Mouse (Mus musculus): ENCODE results near the gene Zfp119b. TPM values are rescaled to one million over a fixed set of nuclear protein-coding genes. Genes with fewer than 3 reads are reported as not detected.
A peak's percentile ranks its signal among the peaks of the same experiment; 100 is the strongest.

Zfp119b gene
- 3.1 and 4.3 TPM in 2 replicates for polyA plus RNA-seq (2016; fragmentation: Nextera tagmentation; extraction: Ambion mirVana)

DNA sequence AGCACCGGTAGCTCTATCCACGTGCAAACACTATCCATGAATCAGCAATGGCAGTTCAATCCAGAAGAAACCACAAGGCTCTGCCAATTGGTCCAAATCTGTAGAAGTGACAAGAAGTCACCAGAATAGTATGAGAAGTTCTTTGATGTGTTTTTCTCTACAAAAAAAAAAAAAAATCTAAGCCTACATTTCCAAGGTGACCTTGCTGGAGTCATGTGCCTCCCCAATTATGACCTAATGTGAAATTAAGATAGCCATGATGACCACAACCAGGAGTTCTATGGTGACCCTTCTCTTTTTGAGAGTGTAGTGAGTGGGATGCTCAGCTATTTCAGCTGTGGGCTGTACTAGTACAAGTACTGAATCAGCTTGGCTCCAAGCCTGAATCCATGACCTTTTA is at the start of gene Zfp119b:
TSS of gene Zfp119b (minus strand) at position 101 of the 400 bp plus-strand sequence.
- no peaks in the 10 kb centered on the region for H3K36me3 ChIP-seq
- no peaks in the 10 kb centered on the region for H3K9me3 ChIP-seq (replicated peaks)
- no peak within 1 kb of the TSS for H3K27ac ChIP-seq (ENCODE audit: poor library complexity, severe bottlenecking)
- no peaks in the 10 kb centered on the region for H3K4me1 ChIP-seq (replicated peaks)
- H3K4me2 ChIP-seq, result no peak within 1 kb of the TSS
- no peak within 1 kb of the TSS for H3K9ac ChIP-seq
- peaks cover 22% of the 10 kb centered on the region for H3K27me3 ChIP-seq (replicated peaks)
- H3K4me3 ChIP-seq, result no peak within 1 kb of the TSS
- 86% methylated on average over 2 of the region's 2 CpGs for WGBS
- ATAC-seq (ENCODE audit: insufficient number of reproducible peaks, low FRiP score), result no peak

DNA sequence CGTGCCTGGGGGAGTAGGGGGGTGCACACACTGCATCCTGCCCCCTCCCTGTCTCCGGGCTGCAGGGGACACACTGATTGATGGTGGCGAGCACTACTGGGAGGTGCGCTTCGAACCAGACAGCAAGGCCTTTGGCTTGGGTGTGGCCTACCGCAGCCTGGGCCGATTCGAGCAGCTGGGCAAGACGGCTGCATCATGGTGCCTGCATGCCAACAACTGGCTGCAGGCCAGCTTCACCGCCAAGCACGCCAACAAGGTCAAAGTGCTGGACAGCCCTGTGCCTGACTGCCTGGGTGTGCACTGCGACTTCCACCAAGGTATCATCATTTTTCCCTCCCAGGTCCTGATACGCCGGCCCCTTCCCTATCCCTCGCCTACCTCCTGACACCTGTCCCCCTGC is 46.7 kb upstream of the Zfp119b start:
- H3K4me3 ChIP-seq, result no peak overlapping the region
- peaks cover 11% of the 10 kb centered on the region for H3K27me3 ChIP-seq (replicated peaks)
- no peak for ATAC-seq (ENCODE audit: insufficient number of reproducible peaks, low FRiP score)
- H3K27ac ChIP-seq (ENCODE audit: poor library complexity, severe bottlenecking), result no peak overlapping the region
- H3K4me1 ChIP-seq (replicated peaks), result no peaks in the 10 kb centered on the region
- 81% methylated on average over 15 of the region's 15 CpGs for WGBS
- H3K9ac ChIP-seq, result no peak overlapping the region
- H3K4me2 ChIP-seq, result no peak overlapping the region
- no peaks in the 10 kb centered on the region for H3K9me3 ChIP-seq (replicated peaks)
- 0 out of 2 replicates have a peak, but pooled peaks cover 3% of the 10 kb centered on the region for H3K36me3 ChIP-seq

DNA sequence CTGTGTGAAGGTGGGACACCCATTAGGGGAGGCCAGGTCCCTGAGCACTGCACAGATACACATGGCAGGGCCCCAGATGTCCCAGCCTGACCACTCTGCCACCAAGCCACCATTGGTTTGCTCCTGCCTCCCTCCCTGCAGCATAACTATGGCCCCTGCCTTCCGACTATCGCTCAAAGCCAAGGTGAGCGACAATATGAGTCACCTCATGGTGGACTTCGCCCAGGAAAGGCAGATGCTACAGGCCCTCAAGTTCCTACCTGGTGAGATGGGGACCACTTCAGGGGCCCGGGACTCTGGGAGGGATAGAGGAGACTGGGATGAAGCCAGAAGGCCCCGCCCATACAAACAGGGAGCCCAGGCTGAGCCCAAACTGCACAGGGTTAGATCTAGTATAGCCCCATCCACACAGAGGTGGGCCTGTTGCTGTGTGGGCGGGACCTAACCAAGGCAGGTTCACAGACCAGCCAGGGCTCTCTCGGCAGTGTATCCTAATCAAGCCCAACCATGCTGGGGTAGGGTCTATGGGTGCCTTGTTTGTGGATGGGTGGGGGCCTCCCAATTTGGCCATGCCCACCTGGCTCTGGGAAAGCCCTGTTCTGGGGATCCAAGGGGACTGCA is 41.1 kb upstream of the Zfp119b start:
- H3K4me3 ChIP-seq, result no peak overlapping the region
- H3K4me1 ChIP-seq (replicated peaks), result no peaks in the 10 kb centered on the region
- H3K9ac ChIP-seq, result no peak overlapping the region
- H3K36me3 ChIP-seq, result no peaks in the 10 kb centered on the region
- no peaks in the 10 kb centered on the region for H3K9me3 ChIP-seq (replicated peaks)
- no peak overlapping the region for H3K27ac ChIP-seq (ENCODE audit: poor library complexity, severe bottlenecking)
- 73% methylated on average over 8 of the region's 8 CpGs for WGBS
- H3K27me3 ChIP-seq (replicated peaks), result peaks cover 33% of the 10 kb centered on the region
- no peak overlapping the region for H3K4me2 ChIP-seq
- peak; percentile 19; the same call in 1 of the 2 replicates for ATAC-seq (ENCODE audit: insufficient number of reproducible peaks, low FRiP score)

DNA sequence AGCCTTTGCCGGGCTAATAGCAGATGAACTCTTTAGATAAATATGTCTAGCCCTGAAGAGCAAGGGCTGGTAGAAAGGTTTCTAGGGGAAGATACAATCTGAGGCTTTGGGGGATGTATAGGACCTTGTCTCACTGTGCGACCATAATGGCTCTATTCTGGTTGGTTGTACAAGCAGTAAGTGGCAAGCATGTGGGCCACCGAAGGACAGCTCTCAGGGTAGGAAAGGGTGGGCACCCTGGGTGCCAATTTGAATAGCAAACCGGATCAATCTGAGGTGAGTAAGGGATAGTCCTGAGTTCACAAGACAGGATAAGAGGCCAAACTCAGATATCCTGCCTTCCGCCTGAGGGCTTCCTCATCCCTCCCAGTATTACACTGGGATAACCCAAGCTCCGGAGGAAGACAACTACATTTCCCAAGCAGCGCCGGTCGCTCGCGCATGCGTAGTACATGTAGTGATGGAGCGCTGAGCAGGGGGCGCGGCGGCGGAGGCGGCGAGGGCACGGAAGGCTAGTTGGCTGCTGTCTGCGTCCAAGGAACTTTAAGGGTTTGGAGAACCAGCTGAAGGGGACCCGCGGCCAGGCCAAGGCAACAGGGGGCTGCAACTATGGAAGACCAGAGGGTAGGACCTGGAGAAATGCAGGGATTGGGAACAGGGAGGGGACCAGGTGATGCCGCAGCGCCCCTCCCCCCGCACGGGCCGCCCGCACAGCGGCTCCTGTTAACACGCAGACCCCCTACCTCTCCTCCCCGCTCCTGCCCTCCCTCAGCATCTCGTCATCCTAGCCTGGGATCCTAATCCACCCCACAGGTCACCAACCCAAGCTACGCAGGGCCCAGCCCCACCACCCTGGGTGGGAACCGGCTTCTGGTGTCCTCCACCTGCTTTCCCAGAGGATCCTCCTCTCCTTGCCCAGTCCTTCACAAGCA is 37.0 kb upstream of the Zfp119b start, which contains the start of gene Fsd1:
TSS of gene Fsd1 (plus strand) at position 480 of the 932 bp plus-strand sequence.
- H3K27ac ChIP-seq (ENCODE audit: poor library complexity, severe bottlenecking), result no peak within 1 kb of the TSS
- H3K9ac ChIP-seq, result 0 out of 2 replicates have a peak within 1 kb of the TSS, but pooled peaks have one; percentile 41
- peak within 1 kb of the TSS; percentile 71 for H3K4me2 ChIP-seq
- 8% methylated on average over 35 of the region's 35 CpGs for WGBS
- 0 out of 2 replicates have a peak, but pooled peaks cover 4% of the 10 kb centered on the region for H3K9me3 ChIP-seq (replicated peaks)
- H3K4me3 ChIP-seq, result peak within 1 kb of the TSS; percentile 47
- H3K36me3 ChIP-seq, result no peaks in the 10 kb centered on the region
- H3K27me3 ChIP-seq (replicated peaks), result peaks cover 33% of the 10 kb centered on the region
- no peak; the same call in 1 of the 2 replicates for ATAC-seq (ENCODE audit: insufficient number of reproducible peaks, low FRiP score)
- H3K4me1 ChIP-seq (replicated peaks), result no peaks in the 10 kb centered on the region

DNA sequence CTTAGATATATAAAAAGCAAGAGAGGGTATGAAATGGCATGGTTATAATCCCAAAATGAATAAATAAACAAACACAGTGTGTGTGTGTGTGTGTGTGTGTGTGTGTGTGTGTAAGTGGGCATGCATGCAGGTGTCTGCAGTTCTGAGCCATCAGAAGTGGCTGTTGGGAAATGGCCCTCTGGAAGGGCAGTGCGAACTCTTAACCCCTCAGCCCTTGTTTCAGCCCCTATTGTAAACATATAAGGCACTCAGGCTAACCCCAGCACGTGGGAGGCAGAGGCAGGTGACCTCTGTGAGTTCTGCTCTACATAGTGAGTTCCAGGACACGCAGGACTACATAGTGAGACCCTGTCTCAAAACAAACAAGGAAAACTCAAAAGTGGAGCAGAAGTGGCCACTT is 28.0 kb upstream of the Zfp119b start:
- Histone ChIP-seq H3K9me3 (replicated peaks) (no peaks in the 10 kb centered on the region), H3K4me3 (no peak overlapping the region), H3K4me1 (replicated peaks) (peaks cover 6% of the 10 kb centered on the region; the same call in 1 of the 2 replicates), H3K27me3 (replicated peaks) (peaks cover 16% of the 10 kb centered on the region), H3K4me2 (no peak overlapping the region), H3K27ac (ENCODE audit: poor library complexity, severe bottlenecking) (no peak overlapping the region), H3K9ac (no peak overlapping the region), H3K36me3 (no peaks in the 10 kb centered on the region)
- 52% methylated on average over 3 of the region's 3 CpGs for WGBS
- ATAC-seq (ENCODE audit: insufficient number of reproducible peaks, low FRiP score), result no peak

DNA sequence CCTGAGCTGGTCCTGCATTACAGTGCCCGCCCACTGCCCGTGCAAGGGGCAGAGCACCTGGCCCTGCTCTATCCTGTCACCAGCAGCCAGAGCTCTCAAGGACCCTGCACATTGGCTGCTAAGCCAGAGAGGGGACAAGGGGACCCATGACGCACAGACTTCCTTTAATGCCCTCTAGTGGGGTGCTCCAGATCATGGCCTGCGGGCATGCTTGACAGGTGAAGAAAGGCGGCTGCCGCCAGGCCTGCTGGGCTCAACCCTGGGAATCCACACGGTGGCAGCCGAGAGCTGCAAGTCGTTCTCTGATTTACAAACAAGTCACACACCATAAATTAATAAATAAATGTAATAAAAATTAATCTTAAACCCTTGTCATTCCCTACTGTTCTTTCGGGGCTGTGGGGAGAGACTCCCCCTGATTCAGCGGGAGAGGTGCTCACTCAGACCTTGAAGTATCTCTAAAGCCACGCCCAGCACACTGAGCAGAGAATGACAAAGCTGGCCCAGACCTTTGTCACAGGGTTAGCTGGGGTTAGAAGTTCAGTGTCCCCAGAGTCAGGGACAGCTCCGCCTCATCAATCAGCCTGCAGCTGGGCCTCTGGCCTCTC is 27.1 kb upstream of the Zfp119b start:
- Histone ChIP-seq H3K4me2 (peak overlapping the region; percentile 23; the same call in 1 of the 2 replicates), H3K27ac (ENCODE audit: poor library complexity, severe bottlenecking) (no peak overlapping the region), H3K36me3 (no peaks in the 10 kb centered on the region), H3K27me3 (replicated peaks) (peaks cover 23% of the 10 kb centered on the region), H3K4me1 (replicated peaks) (peaks cover 9% of the 10 kb centered on the region; the same call in 1 of the 2 replicates), H3K9ac (no peak overlapping the region), H3K4me3 (no peak overlapping the region), H3K9me3 (replicated peaks) (no peaks in the 10 kb centered on the region)
- ATAC-seq (ENCODE audit: insufficient number of reproducible peaks, low FRiP score), result peak; percentile 57
- WGBS, result 19% methylated on average over 13 of the region's 13 CpGs

DNA sequence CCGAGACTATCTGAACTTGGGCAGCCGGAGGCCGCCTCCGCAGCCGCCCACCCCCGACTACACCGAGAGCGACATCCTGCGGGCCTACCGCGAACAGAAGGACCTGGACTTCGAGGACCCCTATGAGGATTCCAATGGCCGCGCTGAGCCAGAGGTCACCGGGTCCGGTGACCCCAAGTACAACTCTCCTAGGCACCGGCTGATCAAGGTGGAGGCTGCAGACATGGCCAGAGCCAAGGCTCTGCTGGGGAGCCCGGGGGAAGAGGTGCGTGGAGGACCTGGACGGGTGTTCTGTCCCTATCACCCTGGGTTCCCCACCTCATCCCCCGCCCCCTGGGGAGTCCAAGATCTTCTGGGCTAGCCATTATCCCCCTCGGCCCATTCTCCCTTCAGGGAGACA is 22.2 kb upstream of the Zfp119b start:
- H3K4me3 ChIP-seq, result peak overlapping the region; percentile 58

DNA sequence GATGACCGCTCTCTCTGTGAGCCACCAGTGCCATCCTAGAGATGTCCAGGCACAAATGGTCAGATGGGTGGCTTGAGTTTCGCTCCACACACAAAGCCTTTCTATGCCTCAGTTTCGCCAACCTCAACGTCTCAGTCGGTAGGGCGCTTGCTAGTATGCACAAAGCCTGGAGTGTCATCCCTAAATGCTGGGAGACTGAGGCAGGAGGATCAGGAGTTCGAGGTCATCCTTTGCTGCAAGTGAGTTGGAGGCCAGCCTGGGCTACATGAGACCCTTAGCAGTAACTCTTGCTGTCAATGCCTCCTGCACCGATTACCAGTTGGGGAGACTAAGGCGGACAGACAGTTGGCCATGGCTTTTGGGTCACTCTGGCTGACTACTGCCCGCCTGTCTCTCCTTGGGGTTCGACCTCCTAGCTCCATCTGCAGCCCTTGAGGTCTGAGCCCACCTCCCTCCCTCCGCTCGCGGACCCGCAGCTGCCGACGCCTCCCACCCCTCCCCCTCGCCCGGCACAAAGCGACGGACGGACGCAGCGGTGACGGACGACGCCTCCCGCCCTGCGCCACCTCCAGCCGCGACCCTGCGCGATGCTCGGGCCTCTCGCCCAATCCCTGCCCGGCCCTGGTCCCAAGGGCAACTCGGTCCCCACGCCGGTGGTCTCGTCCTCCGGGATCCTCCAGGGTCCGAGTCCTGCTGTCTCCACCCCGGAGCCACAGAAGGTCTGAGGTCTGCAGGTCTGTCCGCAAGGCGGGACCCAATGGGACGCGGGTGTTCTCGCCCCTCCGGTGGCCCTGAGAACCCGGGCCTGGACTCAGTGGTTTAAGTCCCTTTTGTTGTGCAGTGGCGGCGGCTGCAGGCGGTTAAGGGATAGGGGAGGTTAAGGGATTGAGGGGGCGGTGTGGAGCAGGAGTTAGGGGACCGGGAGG is 20.9 kb upstream of the Zfp119b start, which contains the start of gene Shd:
TSS of gene Shd (plus strand) at position 502 of the 926 bp plus-strand sequence.
- Histone ChIP-seq H3K4me2 (peak within 1 kb of the TSS; percentile 96), H3K4me3 (peak within 1 kb of the TSS; percentile 58), H3K4me1 (replicated peaks) (peaks cover 37% of the 10 kb centered on the region), H3K27me3 (replicated peaks) (peaks cover 30% of the 10 kb centered on the region), H3K36me3 (peaks cover 25% of the 10 kb centered on the region), H3K9me3 (replicated peaks) (no peaks in the 10 kb centered on the region), H3K27ac (ENCODE audit: poor library complexity, severe bottlenecking) (no peak within 1 kb of the TSS), H3K9ac (peak within 1 kb of the TSS; percentile 76)
- ATAC-seq (ENCODE audit: insufficient number of reproducible peaks, low FRiP score), result peak; percentile 54; the same call in 1 of the 2 replicates
- 9% methylated on average over 54 of the region's 55 CpGs for WGBS

More for the DNA sequence above, 22.2 kb upstream of the Zfp119b start:
- WGBS, result 28% methylated on average over 22 of the region's 22 CpGs
- Histone ChIP-seq H3K9ac (peak overlapping the region; percentile 76), H3K4me2 (peak overlapping the region; percentile 96), H3K36me3 (peaks cover 15% of the 10 kb centered on the region), H3K27ac (ENCODE audit: poor library complexity, severe bottlenecking) (no peak overlapping the region), H3K4me1 (replicated peaks) (peaks cover 39% of the 10 kb centered on the region), H3K9me3 (replicated peaks) (no peaks in the 10 kb centered on the region), H3K27me3 (replicated peaks) (peaks cover 30% of the 10 kb centered on the region)
- no peak for ATAC-seq (ENCODE audit: insufficient number of reproducible peaks, low FRiP score)

DNA sequence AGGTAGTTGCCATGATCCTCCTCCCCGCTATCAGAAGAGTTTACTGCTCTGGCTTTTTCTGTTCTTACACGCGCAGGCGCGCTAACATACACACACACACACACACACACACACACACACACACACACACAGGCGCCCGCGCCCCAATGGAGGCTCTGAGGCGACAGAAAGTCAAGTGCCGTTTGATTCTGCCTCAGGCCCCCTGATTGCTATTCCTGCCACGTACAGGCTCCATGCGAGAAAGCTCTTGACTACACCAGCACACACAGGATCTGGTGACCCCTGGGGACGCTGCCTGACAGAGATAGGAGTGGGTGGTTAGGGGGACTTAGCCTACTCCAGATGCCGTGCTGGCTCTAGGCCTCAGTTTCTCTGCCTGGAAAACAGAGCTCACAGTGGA is 20.3 kb upstream of the Zfp119b start:
- H3K36me3 ChIP-seq, result peaks cover 32% of the 10 kb centered on the region
- H3K27ac ChIP-seq (ENCODE audit: poor library complexity, severe bottlenecking), result no peak overlapping the region
- peaks cover 37% of the 10 kb centered on the region for H3K4me1 ChIP-seq (replicated peaks)
- no peak for ATAC-seq (ENCODE audit: insufficient number of reproducible peaks, low FRiP score)
- 35% methylated on average over 14 of the region's 14 CpGs for WGBS
- H3K4me3 ChIP-seq, result no peak overlapping the region
- 0 out of 2 replicates have a peak overlapping the region, but pooled peaks have one; percentile 5 for H3K4me2 ChIP-seq
- no peak overlapping the region for H3K9ac ChIP-seq
- H3K9me3 ChIP-seq (replicated peaks), result no peaks in the 10 kb centered on the region
- H3K27me3 ChIP-seq (replicated peaks), result peaks cover 30% of the 10 kb centered on the region

DNA sequence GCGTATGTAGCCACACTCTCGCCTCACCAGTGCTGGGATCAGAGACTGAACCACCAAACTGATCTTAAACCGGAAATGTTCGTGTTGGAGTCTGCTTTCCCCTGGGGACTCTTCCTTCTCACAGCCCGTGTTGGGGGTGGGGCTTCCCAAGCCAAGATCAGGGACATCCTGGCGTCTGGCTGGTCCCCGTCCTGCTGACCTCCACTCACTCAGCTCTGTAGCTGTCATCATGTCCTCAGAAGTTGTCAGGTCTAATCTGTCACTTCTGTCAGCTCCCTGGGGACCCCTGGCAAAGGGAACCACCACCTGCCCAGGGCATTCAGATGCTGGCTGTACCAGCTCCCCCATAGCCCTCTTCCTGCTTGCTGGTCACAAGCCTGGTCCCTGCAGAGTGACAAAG is 18.9 kb upstream of the Zfp119b start:
- no peak for ATAC-seq (ENCODE audit: insufficient number of reproducible peaks, low FRiP score)
- Histone ChIP-seq H3K27ac (ENCODE audit: poor library complexity, severe bottlenecking) (no peak overlapping the region), H3K9ac (peak overlapping the region; percentile 18; the same call in 1 of the 2 replicates)

More for the DNA sequence above, 18.9 kb upstream of the Zfp119b start:
- Histone ChIP-seq H3K4me3 (no peak overlapping the region), H3K9me3 (replicated peaks) (no peaks in the 10 kb centered on the region), H3K36me3 (peaks cover 41% of the 10 kb centered on the region), H3K4me1 (replicated peaks) (peaks cover 40% of the 10 kb centered on the region), H3K4me2 (no peak overlapping the region), H3K27me3 (replicated peaks) (peaks cover 22% of the 10 kb centered on the region)
- 28% methylated on average over 7 of the region's 7 CpGs for WGBS

All from heart, embryonic 12.5 days (tissue).